Mouse (Mus musculus): ENCODE measurements around the gene Asf1a. TPM values are rescaled to one million over a fixed set of nuclear protein-coding genes. Genes with fewer than 3 reads are reported as not detected.

The Asf1a gene
- polyA plus RNA-seq, 1 experiment from 2014 or later = 126 TPM

- Histone ChIP-seq H3K9ac (ENCODE audit: low read depth, low read length) (0 out of 2 replicates have a peak overlapping the region, but pooled peaks have one; percentile 2), H3K9me3 (replicated peaks; ENCODE audit: low read length) (no peaks in the 10 kb centered on the region), H3K27me3 (ENCODE audit: insufficient read depth, low read length) (no peaks in the 10 kb centered on the region), H3K27ac (no peak overlapping the region), H3K4me1 (replicated peaks; ENCODE audit: insufficient read depth, low read length) (no peaks in the 10 kb centered on the region), H3K36me3 (ENCODE audit: insufficient read depth, low read length) (no peaks in the 10 kb centered on the region), H3K4me3 (replicated peaks; ENCODE audit: low read depth, low read length) (peak overlapping the region; percentile 40), H3K4me2 (ENCODE audit: low read length) (peak overlapping the region; percentile 84)
- WGBS = 21% methylated on average over 11 of the region's 12 CpGs
- DNase-seq (ENCODE audit: low spot score) (no peak), ATAC-seq (replicated peaks; ENCODE audit: low FRiP score, low read depth) (peak; percentile 61; the same call in 1 of the 2 replicates)
- TF ChIP-seq CTCF (IDR thresholded peaks at IDR 0.05; ENCODE audit: low read depth) = no peak
These were observed 15.5 kb upstream of the Asf1a start for GRCm38 (mm10) chr10:53581087-53581486.

DNA sequence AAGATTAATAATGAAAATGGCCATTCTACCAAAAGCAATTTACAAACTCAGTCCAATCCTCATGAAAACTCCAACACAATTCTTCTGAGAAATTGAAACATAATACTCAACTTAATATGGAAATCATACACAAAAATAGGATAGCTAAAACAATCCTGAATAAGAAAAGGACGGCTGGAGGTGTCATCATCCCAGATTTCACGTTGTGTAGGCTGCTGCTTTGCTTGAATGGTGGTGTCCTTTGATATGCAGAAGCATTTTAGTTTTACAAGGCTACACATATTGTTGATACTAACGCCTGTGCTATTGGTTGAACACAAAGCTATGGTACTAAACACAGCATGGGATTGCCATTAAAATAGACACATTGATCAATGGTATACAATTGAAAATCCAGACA is 10.8 kb upstream of the Asf1a start:
- Histone ChIP-seq H3K27ac (no peak overlapping the region), H3K4me1 (replicated peaks; ENCODE audit: insufficient read depth, low read length) (no peaks in the 10 kb centered on the region), H3K9ac (ENCODE audit: low read depth, low read length) (no peak overlapping the region), H3K9me3 (replicated peaks; ENCODE audit: low read length) (no peaks in the 10 kb centered on the region), H3K4me3 (replicated peaks; ENCODE audit: low read depth, low read length) (no peak overlapping the region), H3K27me3 (ENCODE audit: insufficient read depth, low read length) (no peaks in the 10 kb centered on the region), H3K36me3 (ENCODE audit: insufficient read depth, low read length) (no peaks in the 10 kb centered on the region), H3K4me2 (ENCODE audit: low read length) (no peak overlapping the region)
- 71% methylated on average over 3 of the region's 3 CpGs for WGBS
- TF ChIP-seq CTCF (IDR thresholded peaks at IDR 0.05; ENCODE audit: low read depth) = no peak
- ATAC-seq (replicated peaks; ENCODE audit: low FRiP score, low read depth) (no peak), DNase-seq (ENCODE audit: low spot score) (no peak)

DNA sequence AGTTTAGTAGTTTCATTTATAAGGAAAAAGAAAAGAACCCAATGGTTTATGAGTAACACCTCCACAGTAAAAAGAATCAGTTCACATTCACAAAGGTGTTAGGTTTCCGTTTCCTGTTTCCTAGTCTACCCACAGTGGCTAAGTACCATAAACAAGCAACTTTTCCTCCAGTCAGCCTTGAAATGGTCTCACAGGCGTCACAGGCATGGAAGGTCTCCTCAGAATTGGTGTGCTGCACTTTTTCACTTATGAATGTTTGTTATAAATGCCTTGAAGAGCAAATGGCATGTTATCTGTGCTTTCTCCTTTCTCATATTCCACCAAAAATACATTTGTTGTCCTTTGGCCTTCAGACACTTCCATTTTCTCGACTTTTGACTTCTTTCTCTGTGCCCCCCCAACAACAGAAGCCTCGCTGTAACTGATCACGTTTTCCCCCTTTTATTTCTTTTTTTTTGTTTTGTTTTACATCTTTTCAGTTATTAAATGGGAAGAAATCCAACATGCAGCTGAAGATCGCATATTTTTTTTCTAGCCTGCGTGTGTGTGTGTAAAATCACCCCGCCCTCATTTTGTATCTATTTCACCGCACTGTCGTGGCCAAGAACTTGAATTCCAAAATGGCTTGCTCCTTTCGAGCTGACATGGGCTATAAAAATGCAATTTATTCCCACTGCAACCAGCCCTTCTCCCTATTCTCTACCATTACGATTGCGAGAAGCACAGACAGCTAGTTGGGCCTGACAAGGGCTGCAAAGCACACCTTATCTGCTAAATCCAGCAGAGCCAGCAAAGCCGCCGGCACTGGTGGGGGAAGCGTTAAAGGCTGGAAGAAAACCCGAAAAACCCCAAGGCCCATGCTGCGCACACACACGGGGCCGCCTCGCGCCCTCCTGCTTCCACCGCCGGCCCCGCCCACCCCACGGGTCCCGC is 547 bp upstream of the Asf1a start:
- H3K36me3 ChIP-seq (ENCODE audit: insufficient read depth, low read length) = no peaks in the 10 kb centered on the region
- no peaks in the 10 kb centered on the region for H3K27me3 ChIP-seq (ENCODE audit: insufficient read depth, low read length)
- peak overlapping the region; percentile 79 for H3K9ac ChIP-seq (ENCODE audit: low read depth, low read length)
- H3K4me1 ChIP-seq (replicated peaks; ENCODE audit: insufficient read depth, low read length) = peaks cover 10% of the 10 kb centered on the region
- DNase-seq (ENCODE audit: low spot score) (peak; percentile 87), ATAC-seq (replicated peaks; ENCODE audit: low FRiP score, low read depth) (peak; percentile 53)
- 3% methylated on average over 27 of the region's 27 CpGs for WGBS
- peak overlapping the region; percentile 77 for H3K4me2 ChIP-seq (ENCODE audit: low read length)
- peak overlapping the region; percentile 88 for H3K4me3 ChIP-seq (replicated peaks; ENCODE audit: low read depth, low read length)
- peak overlapping the region; percentile 96 for H3K27ac ChIP-seq
- TF ChIP-seq CTCF (IDR thresholded peaks at IDR 0.05; ENCODE audit: low read depth) = no peak
- H3K9me3 ChIP-seq (replicated peaks; ENCODE audit: low read length) = no peaks in the 10 kb centered on the region

- H3K9ac ChIP-seq (ENCODE audit: low read depth, low read length) = peak overlapping the region; percentile 95
- H3K4me1 ChIP-seq (replicated peaks; ENCODE audit: insufficient read depth, low read length) = peaks cover 10% of the 10 kb centered on the region
- ATAC-seq (replicated peaks; ENCODE audit: low FRiP score, low read depth) (peak; percentile 19), DNase-seq (ENCODE audit: low spot score) (peak; percentile 63)
- H3K27ac ChIP-seq = peak overlapping the region; percentile 99
- under 1% methylated on average over 88 of the region's 99 CpGs for WGBS
- H3K9me3 ChIP-seq (replicated peaks; ENCODE audit: low read length) = no peaks in the 10 kb centered on the region
- H3K4me2 ChIP-seq (ENCODE audit: low read length) = peak overlapping the region; percentile 80
- peak overlapping the region; percentile 88 for H3K4me3 ChIP-seq (replicated peaks; ENCODE audit: low read depth, low read length)
- no peaks in the 10 kb centered on the region for H3K27me3 ChIP-seq (ENCODE audit: insufficient read depth, low read length)
- H3K36me3 ChIP-seq (ENCODE audit: insufficient read depth, low read length) = no peaks in the 10 kb centered on the region
- no peak for TF ChIP-seq CTCF (IDR thresholded peaks at IDR 0.05; ENCODE audit: low read depth)
These were observed 744 bp downstream of the Asf1a start for GRCm38 (mm10) chr10:53597121-53597881.

- 50% methylated on average over 5 of the region's 5 CpGs for WGBS
- TF ChIP-seq CTCF (IDR thresholded peaks at IDR 0.05; ENCODE audit: low read depth) = no peak; the same call in 1 of the 2 replicates
- H3K27ac ChIP-seq = no peak overlapping the region
- H3K27me3 ChIP-seq (ENCODE audit: insufficient read depth, low read length) = no peaks in the 10 kb centered on the region
- H3K9ac ChIP-seq (ENCODE audit: low read depth, low read length) = no peak overlapping the region
- H3K4me1 ChIP-seq (replicated peaks; ENCODE audit: insufficient read depth, low read length) = peaks cover 10% of the 10 kb centered on the region
- H3K36me3 ChIP-seq (ENCODE audit: insufficient read depth, low read length) = 0 out of 2 replicates have a peak, but pooled peaks cover 8% of the 10 kb centered on the region
- ATAC-seq (replicated peaks; ENCODE audit: low FRiP score, low read depth) (no peak), DNase-seq (ENCODE audit: low spot score) (peak; percentile 44)
- H3K4me3 ChIP-seq (replicated peaks; ENCODE audit: low read depth, low read length) = no peak overlapping the region
- peak overlapping the region; percentile 43 for H3K4me2 ChIP-seq (ENCODE audit: low read length)
- H3K9me3 ChIP-seq (replicated peaks; ENCODE audit: low read length) = no peaks in the 10 kb centered on the region
These were observed 2.3 kb downstream of the Asf1a start for GRCm38 (mm10) chr10:53598821-53599220.

GRCm38 (mm10) chr10:53605328-53605727 is 8.8 kb downstream of the Asf1a start:
- TF ChIP-seq CTCF (IDR thresholded peaks at IDR 0.05; ENCODE audit: low read depth) = 0 out of 2 replicates have a peak, but pooled peaks have one; percentile 19
- H3K4me3 ChIP-seq (replicated peaks; ENCODE audit: low read depth, low read length) = no peak overlapping the region
- no peaks in the 10 kb centered on the region for H3K9me3 ChIP-seq (replicated peaks; ENCODE audit: low read length)
- H3K4me2 ChIP-seq (ENCODE audit: low read length) = no peak overlapping the region
- no peak overlapping the region for H3K27ac ChIP-seq
- no peak for DNase-seq (ENCODE audit: low spot score)
- no peak overlapping the region for H3K9ac ChIP-seq (ENCODE audit: low read depth, low read length)
- H3K36me3 ChIP-seq (ENCODE audit: insufficient read depth, low read length) = peaks cover 31% of the 10 kb centered on the region; the same call in 1 of the 2 replicates
- ATAC-seq (replicated peaks; ENCODE audit: low FRiP score, low read depth) = no peak
- 65% methylated on average over 2 of the region's 2 CpGs for WGBS
- H3K27me3 ChIP-seq (ENCODE audit: insufficient read depth, low read length) = no peaks in the 10 kb centered on the region
- no peaks in the 10 kb centered on the region for H3K4me1 ChIP-seq (replicated peaks; ENCODE audit: insufficient read depth, low read length)
